Mouse (Mus musculus) cerebellum, adult 2 months (tissue): ENCODE measurements around the gene Megf8. TPM values are rescaled to one million over a fixed set of nuclear protein-coding genes. Genes with fewer than 3 reads are reported as not detected.

Experiments used
- DNase-seq, 2 experiments: peaks; one replicate each; pipeline ENCODE4 v3.0.0; 2021
- H3K27ac ChIP-seq: fragments of 200-500 bp; 2 replicates; pipeline ENCODE4 v1.5.1; 2012; ENCODE audit warnings: low read length, control low read depth, inconsistent platforms; ENCODE audit not compliant: insufficient read depth
- H3K27me3 ChIP-seq: fragments of 200-500 bp; 2 replicates; pipeline ENCODE4 v1.6.1; 2012; ENCODE audit warnings: inconsistent platforms, mild to moderate bottlenecking, low read length, moderate library complexity; ENCODE audit not compliant: control insufficient read depth, insufficient read depth
- H3K4me1 ChIP-seq: fragments of 200-500 bp; 2 replicates; pipeline ENCODE4 v1.6.1; 2011; ENCODE audit warnings: low read length; ENCODE audit not compliant: control insufficient read depth, insufficient read depth
- H3K4me3 ChIP-seq: fragments of 200-500 bp; replicated peaks from 2 replicates; pipeline ENCODE3; 2011; ENCODE audit warnings: mild to moderate bottlenecking, low read depth, low read length, control low read depth; ENCODE audit not compliant: insufficient read depth
- CTCF ChIP-seq: fragments of 200-500 bp; IDR thresholded peaks from 2 replicates; pipeline ENCODE4 v1.5.1; 2011; ENCODE audit warnings: low read depth, mild to moderate bottlenecking, control low read depth, low read length, moderate library complexity, borderline replicate concordance; ENCODE audit not compliant: insufficient read depth
- POLR2A ChIP-seq: fragments of 200-500 bp; IDR thresholded peaks from 2 replicates; pipeline ENCODE4 v1.6.1; 2011; ENCODE audit warnings: low read length, control low read depth, borderline replicate concordance; ENCODE audit not compliant: insufficient read depth
- WGBS: fragments of 180-500 bp; shearing (Covaris S2); methylation state at CpG from one replicate; pipeline ENCODE4 v1.1.7; 2018; 5-methylcytosine and 5-hydroxymethylcytosine counted together
- polyA plus RNA-seq: library from polyadenylated mRNA; depleted of rRNA; stranded (reverse); fragments of >200 nt; gene quantifications from 2 replicates; pipeline ENCODE4 v1.2.3, GENCODE M21; 2012

Gene Megf8
- polyA plus RNA-seq, 1 experiment = 76.8 TPM

GRCm38 (mm10) chr7:25367632-25368293, 50.8 kb downstream of the Megf8 start:
- WGBS = 5% methylated on average over 33 of the region's 33 CpGs
- no peaks in the 10 kb centered on the region for H3K27me3 ChIP-seq
- DNase-seq = peak in 1 of 2 experiments; percentile 55
- no peak for TF ChIP-seq POLR2A
- TF ChIP-seq CTCF = peak; percentile 58; the same call in 1 of the 2 replicates
- H3K4me3 ChIP-seq = no peak overlapping the region
- H3K4me1 ChIP-seq = peaks cover 28% of the 10 kb centered on the region
- H3K27ac ChIP-seq = no peak overlapping the region

- no peaks in the 10 kb centered on the region for H3K27me3 ChIP-seq
- 8% methylated on average over 12 of the region's 12 CpGs for WGBS
- H3K4me1 ChIP-seq = peaks cover 25% of the 10 kb centered on the region
- no peak overlapping the region for H3K4me3 ChIP-seq
- no peak overlapping the region for H3K27ac ChIP-seq
- no peak for TF ChIP-seq POLR2A
- no peak for TF ChIP-seq CTCF
- peak; percentile 65 to 69 for DNase-seq
Observed at GRCm38 (mm10) chr7:25368333-25368732, 51.4 kb downstream of the Megf8 start.

GRCm38 (mm10) chr7:25369058-25369749, 52.2 kb downstream of the Megf8 start, which contains the start of gene Cnfn:
Gene Cnfn, minus strand, starts transcription at chr7:25369724.
- peak; percentile 62 to 63 for DNase-seq
- Histone ChIP-seq H3K27ac (no peak within 1 kb of the TSS), H3K4me1 (peaks cover 25% of the 10 kb centered on the region), H3K27me3 (no peaks in the 10 kb centered on the region), H3K4me3 (no peak within 1 kb of the TSS)
- WGBS = 18% methylated on average over 12 of the region's 12 CpGs
- TF ChIP-seq POLR2A (no peak), CTCF (no peak)

GRCm38 (mm10) chr7:25372441-25372840, 55.5 kb downstream of the Megf8 start:
- TF ChIP-seq CTCF (no peak), POLR2A (no peak)
- no peak overlapping the region for H3K27ac ChIP-seq
- no peak overlapping the region for H3K4me3 ChIP-seq
- no peak for DNase-seq
- WGBS = 97% methylated on average over 5 of the region's 5 CpGs
- H3K4me1 ChIP-seq = peaks cover 29% of the 10 kb centered on the region
- H3K27me3 ChIP-seq = no peaks in the 10 kb centered on the region

GRCm38 (mm10) chr7:25376556-25376955, 59.6 kb downstream of the Megf8 start:
- peak overlapping the region; percentile 4; the same call in 1 of the 2 replicates for H3K27ac ChIP-seq
- TF ChIP-seq POLR2A (peak; percentile 47; the same call in 1 of the 2 replicates), CTCF (no peak)
- no peaks in the 10 kb centered on the region for H3K27me3 ChIP-seq
- WGBS = 3% methylated on average over 17 of the region's 17 CpGs
- DNase-seq = peak; percentile 94 to 97
- peaks cover 11% of the 10 kb centered on the region; the same call in 1 of the 2 replicates for H3K4me1 ChIP-seq
- H3K4me3 ChIP-seq = peak overlapping the region; percentile 61

GRCm38 (mm10) chr7:25377100-25377700, 60.2 kb downstream of the Megf8 start:
- DNase-seq = no peak
- 37% methylated on average over 8 of the region's 8 CpGs for WGBS
- Histone ChIP-seq H3K27me3 (no peaks in the 10 kb centered on the region), H3K4me3 (peak overlapping the region; percentile 61), H3K27ac (peak overlapping the region; percentile 4), H3K4me1 (peaks cover 11% of the 10 kb centered on the region; the same call in 1 of the 2 replicates)
- TF ChIP-seq CTCF (no peak), POLR2A (no peak)

- no peak for TF ChIP-seq CTCF
- TF ChIP-seq POLR2A = no peak
- no peak for DNase-seq
- no peaks in the 10 kb centered on the region for H3K27me3 ChIP-seq
Observed at GRCm38 (mm10) chr7:25378181-25379100, 61.5 kb downstream of the Megf8 start.

More at GRCm38 (mm10) chr7:25378181-25379100, 61.5 kb downstream of the Megf8 start:
- no peak overlapping the region for H3K27ac ChIP-seq
- H3K4me3 ChIP-seq = no peak overlapping the region
- H3K4me1 ChIP-seq = peaks cover 16% of the 10 kb centered on the region
- WGBS = 79% methylated on average over 13 of the region's 13 CpGs
